Mouse (Mus musculus): ENCODE results near the gene Sec63. TPM values are rescaled to one million over a fixed set of nuclear protein-coding genes. Genes with fewer than 3 reads are reported as not detected.

Sec63 gene
- polyA plus RNA-seq, 2 experiments, result 22.6 to 48.9 TPM

GRCm38 (mm10) chr10:42879269-42879681, 118.0 kb downstream of the Sec63 start:
- Histone ChIP-seq H3K9me3 (ENCODE audit: control insufficient read depth, low read length) (no peaks in the 10 kb centered on the region), H3K27ac (replicated peaks; ENCODE audit: low read depth, low read length) (no peak overlapping the region), H3K4me3 (replicated peaks; ENCODE audit: low read length) (no peak overlapping the region), H3K4me1 (ENCODE audit: control insufficient read depth, insufficient read depth, low read length) (no peaks in the 10 kb centered on the region), H3K36me3 (ENCODE audit: control insufficient read depth, insufficient read depth, low read length) (no peaks in the 10 kb centered on the region), H3K27me3 (ENCODE audit: control insufficient read depth, insufficient read depth, low read length) (no peaks in the 10 kb centered on the region), H3K9ac (ENCODE audit: low read depth, low read length, severe bottlenecking) (no peak overlapping the region), H3K4me2 (replicated peaks; ENCODE audit: low read depth, low read length, severe bottlenecking) (no peak overlapping the region)
- 71% methylated on average over 5 of the region's 5 CpGs for WGBS
- no peak for TF ChIP-seq POLR2A (IDR thresholded peaks at IDR 0.05; ENCODE audit: borderline replicate concordance, extremely low read depth, insufficient read depth, insufficient read length)
- no peak for DNase-seq (ENCODE audit: low spot score)
- ATAC-seq (ENCODE audit: low FRiP score, low read depth), result no peak

- no peaks in the 10 kb centered on the region for H3K4me1 ChIP-seq (ENCODE audit: control insufficient read depth, insufficient read depth, low read length)
- H3K36me3 ChIP-seq (ENCODE audit: control insufficient read depth, insufficient read depth, low read length), result no peaks in the 10 kb centered on the region
- no peak overlapping the region for H3K4me2 ChIP-seq (replicated peaks; ENCODE audit: low read depth, low read length, severe bottlenecking)
- H3K9me3 ChIP-seq (ENCODE audit: control insufficient read depth, low read length), result no peaks in the 10 kb centered on the region
- no peak for TF ChIP-seq POLR2A (IDR thresholded peaks at IDR 0.05; ENCODE audit: borderline replicate concordance, extremely low read depth, insufficient read depth, insufficient read length)
- DNase-seq (ENCODE audit: low spot score) (no peak), ATAC-seq (ENCODE audit: low FRiP score, low read depth) (no peak)
- H3K27ac ChIP-seq (replicated peaks; ENCODE audit: low read depth, low read length), result no peak overlapping the region
- H3K9ac ChIP-seq (ENCODE audit: low read depth, low read length, severe bottlenecking), result no peak overlapping the region
- no peaks in the 10 kb centered on the region for H3K27me3 ChIP-seq (ENCODE audit: control insufficient read depth, insufficient read depth, low read length)
- no peak overlapping the region for H3K4me3 ChIP-seq (replicated peaks; ENCODE audit: low read length)
- 86% methylated on average over 5 of the region's 5 CpGs for WGBS
Measured at GRCm38 (mm10) chr10:42879682-42880081, 118.4 kb downstream of the Sec63 start.

Other genes starting within 250 kb of the Sec63 start
- gene Nr2e1, start 177.9 kb upstream of the Sec63 start, polyA plus RNA-seq (2012; rRNA removed), result 0.01 and 0.15 TPM in 2 replicates
- gene Nr2e1, start 177.9 kb upstream of the Sec63 start, polyA plus RNA-seq (2014; fragmentation: Nextera tagmentation; extraction: Ambion mirVana), result not detected in 2 replicates
- 6.9 and 7.9 TPM in 2 replicates for gene Ostm1, start 177.7 kb upstream of the Sec63 start, polyA plus RNA-seq (2012; rRNA removed)
- 12.0 and 12.1 TPM in 2 replicates for gene Ostm1, start 177.7 kb upstream of the Sec63 start, polyA plus RNA-seq (2014; fragmentation: Nextera tagmentation; extraction: Ambion mirVana)
- gene Scml4, start 98.9 kb downstream of the Sec63 start, polyA plus RNA-seq (2012; rRNA removed), result 0.77 and 0.92 TPM in 2 replicates
- gene Scml4, start 98.9 kb downstream of the Sec63 start, polyA plus RNA-seq (2014; fragmentation: Nextera tagmentation; extraction: Ambion mirVana), result 0.70 and 1.1 TPM in 2 replicates

All from limb, embryonic 14.5 days (tissue).